Comparison of ENCODE assay signal across 18 mouse cellular contexts in the genomic region with DNA sequence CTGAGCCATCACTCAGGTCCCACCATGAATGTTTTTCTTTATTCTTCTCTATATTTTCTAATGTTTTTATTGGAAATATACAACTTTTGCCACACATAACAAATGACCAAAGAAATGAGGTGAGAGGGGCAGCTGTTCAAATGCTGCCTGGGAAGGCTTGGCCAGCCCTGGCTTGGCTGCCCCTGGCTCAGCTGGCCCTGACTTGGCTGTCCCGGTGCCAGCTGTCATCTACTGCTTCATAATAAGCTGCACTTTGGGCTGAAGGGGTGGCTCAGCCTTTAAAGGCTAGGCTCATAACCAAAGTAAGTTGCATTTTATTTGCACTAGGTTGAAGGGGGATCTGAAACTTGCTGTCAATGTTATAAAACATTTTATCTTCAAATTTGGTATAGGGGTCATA. TPM values are rescaled to one million over a fixed set of nuclear protein-coding genes. Genes with fewer than 3 reads are reported as not detected.
DNase-seq lines count a peak whose midpoint lies in the region; ATAC-seq and TF ChIP-seq lines count a peak whose summit lies in the region.
"Had no signal": no experiment of that assay in that cellular context is flagged by ENCODE, and none has a peak within 500 bp of the region (broad histone marks: within the 10 kb centered on the region; RNA-seq: fewer than 3 reads in every experiment).

No protein-coding gene starts in this region.

- H3K36me3 ChIP-seq in heart, adult 2 months (ENCODE audit: control insufficient read depth, insufficient read depth, low read length), result peaks cover 4% of the 10 kb centered on the region
- H3K36me3 ChIP-seq in heart, embryonic 12.5 days, result no peaks in the 10 kb centered on the region
- H3K36me3 ChIP-seq: forebrain, embryonic 15.5 days; limb, embryonic 12.5 days; stomach, embryonic 15.5 days had no signal

- 49% methylated on average over 1 of the region's 1 CpGs for WGBS in heart, adult 2 months
- WGBS in heart, embryonic 12.5 days, result 77% methylated on average over 1 of the region's 1 CpGs

- H3K4me1 ChIP-seq in heart, adult 2 months (ENCODE audit: control insufficient read depth, insufficient read depth, low read length), result peaks cover 8% of the 10 kb centered on the region
- H3K4me1 ChIP-seq in heart, embryonic 12.5 days (replicated peaks), result peaks cover 41% of the 10 kb centered on the region
- H3K4me1 ChIP-seq: stomach, embryonic 15.5 days had no signal

- H3K4me2 ChIP-seq in heart, embryonic 12.5 days, result no peak overlapping the region
- H3K4me2 ChIP-seq: forebrain, embryonic 15.5 days; limb, embryonic 12.5 days; stomach, embryonic 15.5 days had no signal

- H3K9ac ChIP-seq in heart, adult 2 months (ENCODE audit: low read depth, low read length), result no peak overlapping the region
- no peak overlapping the region for H3K9ac ChIP-seq in heart, embryonic 12.5 days
- H3K9ac ChIP-seq: forebrain, embryonic 15.5 days; limb, embryonic 12.5 days; stomach, embryonic 15.5 days had no signal

- TF ChIP-seq CTCF in heart, adult 2 months (IDR thresholded peaks at IDR 0.05), result no peak

- no peak for TF ChIP-seq POLR2A in heart, adult 2 months (IDR thresholded peaks at IDR 0.05; ENCODE audit: insufficient read depth, low read depth, low read length)

- no peak overlapping the region for H3K4me3 ChIP-seq in heart, adult 2 months
- no peak overlapping the region for H3K4me3 ChIP-seq in heart, embryonic 12.5 days
- H3K4me3 ChIP-seq: forebrain, embryonic 15.5 days; limb, embryonic 12.5 days; stomach, embryonic 15.5 days had no signal

- no peaks in the 10 kb centered on the region for H3K27me3 ChIP-seq in heart, adult 2 months (ENCODE audit: control insufficient read depth, insufficient read depth, low read length)
- H3K27me3 ChIP-seq in heart, embryonic 12.5 days (replicated peaks), result no peaks in the 10 kb centered on the region
- H3K27me3 ChIP-seq: forebrain, embryonic 15.5 days; Patski; stomach, embryonic 15.5 days had no signal

- intact Hi-C loops in heart, adult 2 months (cut with DNase I), result loop anchor here (5.0 kb wide), 3 partner anchors 45 to 240 kb away; a partner anchor contains a TSS

- no peaks in the 10 kb centered on the region for H3K79me2 ChIP-seq in heart, adult 2 months (replicated peaks; ENCODE audit: control insufficient read depth, insufficient read depth, low read length)

- no peak for ATAC-seq in heart, embryonic 12.5 days (ENCODE audit: insufficient number of reproducible peaks, low FRiP score)
- ATAC-seq: forebrain, embryonic 15.5 days; inflammation-experienced regulatory T-cells, adult 6 months; Patski had no signal

- H3K9me3 ChIP-seq in heart, embryonic 12.5 days (replicated peaks), result no peaks in the 10 kb centered on the region
- H3K9me3 ChIP-seq: forebrain, embryonic 15.5 days; limb, embryonic 12.5 days; stomach, embryonic 15.5 days had no signal

- TF ChIP-seq EP300 in heart, adult 2 months (IDR thresholded peaks at IDR 0.05; ENCODE audit: insufficient read depth, low read depth, low read length), result no peak

- peak; percentile 44 to 60 for DNase-seq in heart, adult 2 months
- DNase-seq in lung, postnatal 14 days, result peak; percentile 18
- no peak for DNase-seq in lung, adult 18-20 months
- peak; percentile 34 for DNase-seq in heart, adult 8-10 months (ENCODE audit: low spot score)
- DNase-seq in skeletal muscle tissue, adult 2 months (ENCODE audit: low read depth, low spot score), result peak; percentile 29
- no peak for DNase-seq in layer of hippocampus, adult 11-12 months (ENCODE audit: low spot score)
- DNase-seq: right cerebral cortex, postnatal 4 days had no signal

- no peak overlapping the region; the same call in 1 of the 2 replicates for H3K27ac ChIP-seq in heart, adult 2 months
- H3K27ac ChIP-seq in heart, embryonic 12.5 days (ENCODE audit: poor library complexity, severe bottlenecking), result no peak overlapping the region
- H3K27ac ChIP-seq: forebrain, embryonic 15.5 days; limb, embryonic 12.5 days; stomach, embryonic 15.5 days had no signal

RNA-seq across cellular contexts. Expression of a gene that starts 2.9 kb away (rescaled TPM):
- 100 to 1,000 TPM; 109 to 129 TPM for total RNA-seq in heart, adult 2 months (2021)
- 101 and 110 TPM in 2 replicates for polyA plus RNA-seq in heart, adult 2 months (2012; rRNA removed)
- polyA plus RNA-seq in heart, embryonic 12.5 days (2016; fragmentation: Nextera tagmentation; extraction: Ambion mirVana), result 83.6 and 89.1 TPM in 2 replicates
- 100 to 1,000 TPM; 135 to 164 (median 149) TPM for total RNA-seq in heart, adult 8-10 months (2022)

RNA-seq across cellular contexts. Expression of a gene that starts 2.9 kb away (rescaled TPM):
- under 1 TPM in 1 of 2 experiments, not detected in 1; 0.23 TPM for total RNA-seq in heart, adult 2 months (2021)
- not detected in 2 replicates for polyA plus RNA-seq in heart, adult 2 months (2012; rRNA removed)
- 0.24 TPM in 1 of 2 replicates, not detected in the other for polyA plus RNA-seq in heart, embryonic 12.5 days (2016; fragmentation: Nextera tagmentation; extraction: Ambion mirVana)
- total RNA-seq in heart, adult 8-10 months (2022), result under 1 TPM in 3 of 4 experiments, not detected in 1; 0.20 to 0.69 (median 0.38) TPM
- total RNA-seq: granulocyte monocyte progenitor cell, adult 5-6 weeks; layer of hippocampus, postnatal 14 days; megakaryocyte progenitor cell, adult 5-6 weeks had no signal
- polyA plus RNA-seq: embryonic facial prominence, embryonic 14.5 days; inflammation-experienced regulatory T-cells, adult 6 months; limb, embryonic 12.5 days; Patski; stomach, embryonic 15.5 days; urinary bladder, adult 2 months had no signal

RNA-seq across cellular contexts. Expression of a gene that starts 43.8 kb away (rescaled TPM):
- 1 to 10 TPM in 1 of 2 experiments, under 1 TPM in 1; 0.65 to 1.2 TPM for total RNA-seq in heart, adult 2 months (2021)
- 3.8 and 9.9 TPM in 2 replicates for polyA plus RNA-seq in heart, adult 2 months (2012; rRNA removed)
- polyA plus RNA-seq in heart, embryonic 12.5 days (2016; fragmentation: Nextera tagmentation; extraction: Ambion mirVana), result 5.4 and 6.2 TPM in 2 replicates
- total RNA-seq in heart, adult 8-10 months (2022), result 1 to 10 TPM in 2 of 4 experiments, under 1 TPM in 2; 0.22 to 1.8 (median 1.2) TPM
- total RNA-seq: granulocyte monocyte progenitor cell, adult 5-6 weeks; megakaryocyte progenitor cell, adult 5-6 weeks had no signal

RNA-seq across cellular contexts. Expression of a gene that starts 47.3 kb away (rescaled TPM):
- total RNA-seq in heart, adult 2 months (2021), result not detected
- not detected in 2 replicates for polyA plus RNA-seq in heart, adult 2 months (2012; rRNA removed)
- not detected in 2 replicates for polyA plus RNA-seq in heart, embryonic 12.5 days (2016; fragmentation: Nextera tagmentation; extraction: Ambion mirVana)
- total RNA-seq in heart, adult 8-10 months (2022), result not detected
- total RNA-seq: granulocyte monocyte progenitor cell, adult 5-6 weeks; megakaryocyte progenitor cell, adult 5-6 weeks had no signal
- polyA plus RNA-seq: embryonic facial prominence, embryonic 14.5 days; forebrain, embryonic 15.5 days; inflammation-experienced regulatory T-cells, adult 6 months; limb, embryonic 12.5 days; Patski; stomach, embryonic 15.5 days had no signal

Comparison
In these comparisons a context has a peak if more than half of its experiments do, and no peak if none do; other contexts are left out.
1. DNase-seq: peak in heart, adult 2 months (2 of 2), lung, postnatal 14 days (single experiment), heart, adult 8-10 months (single experiment) and skeletal muscle tissue, adult 2 months (single experiment); none in lung, adult 18-20 months (0 of 2) and layer of hippocampus, adult 11-12 months (single experiment).